Mouse (Mus musculus): ENCODE results near the gene Creg2. TPM values are rescaled to one million over a fixed set of nuclear protein-coding genes. Genes with fewer than 3 reads are reported as not detected.

Gene Creg2
- polyA plus RNA-seq, 1 experiment from 2014 or later: 0.65 TPM

DNA sequence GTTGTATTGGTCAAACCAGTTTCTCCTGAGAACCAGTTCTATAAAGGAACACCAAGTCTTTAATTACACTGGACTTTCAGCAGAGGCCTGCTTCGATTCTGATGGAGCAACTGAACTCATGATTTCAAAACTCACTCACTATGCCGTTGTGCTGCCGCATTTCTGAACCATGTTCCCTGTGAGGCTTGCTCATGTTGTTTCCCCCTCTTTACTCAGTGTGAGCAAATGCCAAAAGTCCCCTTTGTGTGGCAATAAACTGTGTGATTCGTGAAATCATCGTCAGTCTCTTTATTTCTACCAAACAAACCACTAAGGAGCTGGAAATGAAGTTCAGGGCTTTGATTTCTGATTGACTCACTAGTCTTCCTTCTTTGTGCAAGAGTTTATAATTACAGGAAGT, 72.8 kb downstream of the Creg2 start:
- no peak for DNase-seq (ENCODE audit: low spot score)

DNA sequence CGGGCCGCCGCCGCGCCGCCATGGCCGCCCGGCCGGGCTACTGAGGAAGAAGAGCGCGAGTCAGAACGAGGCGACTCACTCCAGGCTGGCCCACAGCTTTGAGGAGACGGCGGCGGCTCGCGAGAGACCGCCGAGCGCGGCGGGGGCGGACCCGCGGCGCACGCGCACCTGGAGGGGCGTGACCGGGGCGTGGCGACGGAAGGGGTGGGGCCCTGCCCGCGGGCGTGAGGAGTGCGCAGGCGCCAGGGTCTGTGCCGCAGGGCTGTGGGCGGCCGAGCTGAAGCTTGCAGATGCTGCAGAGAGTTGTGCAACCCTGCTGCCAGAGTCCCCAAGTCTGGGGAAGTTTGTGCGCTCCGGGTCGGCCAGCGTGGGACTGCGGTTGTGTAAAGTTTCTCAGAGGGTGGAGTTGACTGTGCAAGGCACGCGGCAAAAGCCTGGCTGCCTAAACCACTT, 74.0 kb downstream of the Creg2 start, which contains the start of gene Rnf149:
TSS of gene Rnf149 (minus strand) at position 153 of the 453 bp plus-strand sequence.
- Histone ChIP-seq H3K27me3 (replicated peaks; ENCODE audit: control insufficient read depth, insufficient read depth, low read length) (no peaks in the 10 kb centered on the region), H3K9me3 (replicated peaks; ENCODE audit: control insufficient read depth, low read length) (no peaks in the 10 kb centered on the region), H3K36me3 (ENCODE audit: control insufficient read depth, insufficient read depth, low read length) (no peaks in the 10 kb centered on the region), H3K4me1 (ENCODE audit: control insufficient read depth, insufficient read depth, low read length) (peaks cover 16% of the 10 kb centered on the region), H3K27ac (ENCODE audit: low read depth, low read length) (peak within 1 kb of the TSS; percentile 98), H3K9ac (ENCODE audit: low read length) (peak within 1 kb of the TSS; percentile 91), H3K4me3 (ENCODE audit: low read depth, low read length) (peak within 1 kb of the TSS; percentile 90), H3K4me2 (ENCODE audit: low read length) (peak within 1 kb of the TSS; percentile 73)
- ATAC-seq: peak; percentile 97
- under 1% methylated on average over 48 of the region's 49 CpGs for WGBS
- peak; percentile 94 for DNase-seq (ENCODE audit: low spot score)

More for the DNA sequence above, 72.8 kb downstream of the Creg2 start:
- Histone ChIP-seq H3K9ac (ENCODE audit: low read length) (no peak overlapping the region), H3K27me3 (replicated peaks; ENCODE audit: control insufficient read depth, insufficient read depth, low read length) (no peaks in the 10 kb centered on the region), H3K36me3 (ENCODE audit: control insufficient read depth, insufficient read depth, low read length) (no peaks in the 10 kb centered on the region), H3K4me2 (ENCODE audit: low read length) (no peak overlapping the region), H3K9me3 (replicated peaks; ENCODE audit: control insufficient read depth, low read length) (no peaks in the 10 kb centered on the region), H3K4me3 (ENCODE audit: low read depth, low read length) (no peak overlapping the region), H3K27ac (ENCODE audit: low read depth, low read length) (no peak overlapping the region), H3K4me1 (ENCODE audit: control insufficient read depth, insufficient read depth, low read length) (peaks cover 16% of the 10 kb centered on the region)
- WGBS: 84% methylated on average over 5 of the region's 5 CpGs
- no peak for ATAC-seq

DNA sequence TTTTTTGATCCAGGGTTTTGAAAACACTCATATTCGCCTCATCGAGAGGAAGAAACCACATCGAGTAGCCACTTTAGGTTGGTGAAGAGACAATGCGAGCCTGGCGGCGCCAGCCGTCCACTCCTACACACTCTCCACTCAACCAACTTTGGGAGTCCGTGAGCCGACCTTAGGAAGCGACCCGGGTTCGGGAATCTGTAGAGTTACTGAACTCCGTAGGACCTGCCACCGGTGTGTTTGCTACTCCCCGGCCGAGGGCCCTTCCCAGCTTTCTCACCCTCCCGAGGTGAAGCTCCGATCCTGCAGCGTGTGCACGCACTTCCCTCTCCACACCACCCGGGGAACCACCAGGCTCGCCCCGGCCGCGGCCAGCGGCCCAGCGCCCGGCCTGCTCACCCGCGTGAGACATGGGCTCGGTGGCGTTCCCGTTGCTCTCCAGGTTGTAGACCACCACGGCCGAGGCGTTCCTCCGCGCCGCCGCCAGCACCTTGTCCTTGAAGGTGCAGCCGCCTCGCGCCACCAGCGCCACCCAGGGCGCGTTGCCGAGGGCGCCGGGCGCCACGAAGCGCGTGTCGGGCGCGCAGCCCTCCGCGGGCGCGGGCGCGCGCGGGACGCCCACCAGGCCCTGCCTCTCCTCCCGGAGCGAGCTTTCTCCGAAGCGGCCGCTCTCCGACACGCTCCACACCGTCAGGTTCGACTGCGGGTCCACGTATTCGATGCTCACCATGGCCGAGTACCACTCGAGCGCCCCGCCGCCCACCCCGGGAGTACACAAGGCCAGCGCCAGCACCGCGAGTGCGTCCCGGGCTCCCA, 74.6 kb downstream of the Creg2 start:
- ATAC-seq (peak; percentile 85), DNase-seq (ENCODE audit: low spot score) (peak; percentile 64)
- peak overlapping the region; percentile 73 for H3K4me2 ChIP-seq (ENCODE audit: low read length)
- peak overlapping the region; percentile 98 for H3K27ac ChIP-seq (ENCODE audit: low read depth, low read length)
- H3K4me3 ChIP-seq (ENCODE audit: low read depth, low read length): peak overlapping the region; percentile 90
- H3K27me3 ChIP-seq (replicated peaks; ENCODE audit: control insufficient read depth, insufficient read depth, low read length): no peaks in the 10 kb centered on the region
- peak overlapping the region; percentile 91 for H3K9ac ChIP-seq (ENCODE audit: low read length)
- WGBS: under 1% methylated on average over 87 of the region's 88 CpGs
- H3K4me1 ChIP-seq (ENCODE audit: control insufficient read depth, insufficient read depth, low read length): peaks cover 16% of the 10 kb centered on the region
- H3K36me3 ChIP-seq (ENCODE audit: control insufficient read depth, insufficient read depth, low read length): no peaks in the 10 kb centered on the region
- no peaks in the 10 kb centered on the region for H3K9me3 ChIP-seq (replicated peaks; ENCODE audit: control insufficient read depth, low read length)

DNA sequence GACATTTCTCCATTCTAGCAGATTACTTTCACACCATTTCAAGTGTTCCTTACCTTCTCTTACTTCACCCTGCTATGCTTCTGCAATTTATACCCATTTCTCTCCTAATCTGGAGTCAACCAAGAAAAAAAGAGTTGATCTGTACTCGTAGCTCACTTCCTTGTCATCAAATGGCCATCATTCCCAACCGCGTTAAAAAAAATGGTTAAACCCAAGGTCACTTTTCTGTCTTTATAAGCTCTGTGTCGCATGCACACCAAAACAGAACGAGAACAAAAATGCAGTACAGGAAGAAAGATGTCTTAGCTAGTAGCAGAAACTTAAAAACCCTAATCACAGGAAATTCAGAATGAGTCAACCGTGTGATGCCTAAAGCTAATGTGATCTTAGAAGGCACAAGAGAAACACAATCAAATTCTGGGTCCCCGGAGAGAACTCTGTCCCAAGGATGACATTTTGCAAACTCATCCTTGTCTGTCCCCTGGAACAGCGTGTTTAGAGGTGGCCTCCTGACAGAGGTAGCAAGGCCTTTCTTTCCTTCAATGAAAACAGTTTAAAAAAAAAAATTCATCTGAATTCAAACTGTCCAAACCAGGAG, 75.4 kb downstream of the Creg2 start:
- no peaks in the 10 kb centered on the region for H3K36me3 ChIP-seq (ENCODE audit: control insufficient read depth, insufficient read depth, low read length)
- DNase-seq (ENCODE audit: low spot score): no peak

DNA sequence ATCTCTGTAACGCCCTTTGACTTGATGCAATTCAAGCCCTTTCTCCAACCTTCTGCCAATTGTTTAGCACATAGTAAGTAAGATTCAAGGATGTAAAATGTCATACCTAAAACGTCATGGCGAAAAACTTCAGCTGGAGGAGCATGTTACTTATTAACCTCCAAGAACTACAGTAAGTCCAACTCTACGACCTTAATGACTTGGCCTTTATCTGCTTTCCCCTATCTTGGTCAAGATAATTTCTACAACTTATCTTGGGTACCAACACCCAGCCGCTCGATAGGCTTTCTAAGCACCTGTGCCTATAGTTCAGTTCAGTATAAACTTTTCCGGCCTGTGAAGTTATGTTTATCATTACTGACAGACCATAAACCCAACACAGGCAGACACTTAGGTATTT, 77.4 kb downstream of the Creg2 start:
- Histone ChIP-seq H3K4me2 (ENCODE audit: low read length) (no peak overlapping the region), H3K4me1 (ENCODE audit: control insufficient read depth, insufficient read depth, low read length) (peaks cover 16% of the 10 kb centered on the region), H3K36me3 (ENCODE audit: control insufficient read depth, insufficient read depth, low read length) (no peaks in the 10 kb centered on the region), H3K27me3 (replicated peaks; ENCODE audit: control insufficient read depth, insufficient read depth, low read length) (no peaks in the 10 kb centered on the region), H3K9ac (ENCODE audit: low read length) (no peak overlapping the region), H3K9me3 (replicated peaks; ENCODE audit: control insufficient read depth, low read length) (no peaks in the 10 kb centered on the region), H3K27ac (ENCODE audit: low read depth, low read length) (no peak overlapping the region), H3K4me3 (ENCODE audit: low read depth, low read length) (no peak overlapping the region)
- no peak for ATAC-seq
- DNase-seq (ENCODE audit: low spot score): no peak
- WGBS: 93% methylated on average over 7 of the region's 7 CpGs

More for the DNA sequence above, 75.4 kb downstream of the Creg2 start:
- Histone ChIP-seq H3K27ac (ENCODE audit: low read depth, low read length) (0 out of 2 replicates have a peak overlapping the region, but pooled peaks have one; percentile 98), H3K9ac (ENCODE audit: low read length) (peak overlapping the region; percentile 91), H3K4me2 (ENCODE audit: low read length) (peak overlapping the region; percentile 73), H3K27me3 (replicated peaks; ENCODE audit: control insufficient read depth, insufficient read depth, low read length) (no peaks in the 10 kb centered on the region), H3K9me3 (replicated peaks; ENCODE audit: control insufficient read depth, low read length) (no peaks in the 10 kb centered on the region), H3K4me1 (ENCODE audit: control insufficient read depth, insufficient read depth, low read length) (peaks cover 16% of the 10 kb centered on the region), H3K4me3 (ENCODE audit: low read depth, low read length) (peak overlapping the region; percentile 90)
- ATAC-seq: no peak
- 16% methylated on average over 8 of the region's 8 CpGs for WGBS

DNA sequence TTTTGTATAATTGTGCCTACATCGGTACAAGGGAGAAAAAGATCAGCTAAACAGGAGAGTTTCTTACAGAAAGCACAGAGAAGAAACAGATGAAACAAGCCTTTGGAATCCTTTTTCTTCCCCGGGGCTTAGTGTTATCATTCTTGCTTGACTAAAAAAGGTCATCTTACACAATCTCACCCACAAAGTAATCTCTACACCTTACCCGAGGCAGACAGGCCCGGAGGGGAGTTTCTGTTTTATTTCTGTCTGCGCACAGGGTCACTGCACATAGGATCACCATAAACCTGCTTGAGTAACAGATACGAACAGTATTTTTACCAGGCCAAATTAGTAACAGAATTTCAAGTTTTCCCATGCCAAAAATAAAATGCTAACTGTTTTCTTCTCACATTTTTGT, 79.6 kb downstream of the Creg2 start:
- 78% methylated on average over 6 of the region's 6 CpGs for WGBS
- no peak for ATAC-seq
- DNase-seq (ENCODE audit: low spot score): no peak

More for the DNA sequence above, 79.6 kb downstream of the Creg2 start:
- Histone ChIP-seq H3K9ac (ENCODE audit: low read length) (no peak overlapping the region), H3K4me3 (ENCODE audit: low read depth, low read length) (no peak overlapping the region), H3K27me3 (replicated peaks; ENCODE audit: control insufficient read depth, insufficient read depth, low read length) (no peaks in the 10 kb centered on the region), H3K4me2 (ENCODE audit: low read length) (no peak overlapping the region), H3K4me1 (ENCODE audit: control insufficient read depth, insufficient read depth, low read length) (peaks cover 12% of the 10 kb centered on the region), H3K36me3 (ENCODE audit: control insufficient read depth, insufficient read depth, low read length) (no peaks in the 10 kb centered on the region), H3K9me3 (replicated peaks; ENCODE audit: control insufficient read depth, low read length) (no peaks in the 10 kb centered on the region), H3K27ac (ENCODE audit: low read depth, low read length) (no peak overlapping the region)

Other genes starting within 250 kb of the Creg2 start
- 4.7 and 7.3 TPM in 2 replicates for gene Tbc1d8, start 172.7 kb downstream of the Creg2 start, polyA plus RNA-seq (2014; fragmentation: Nextera tagmentation; extraction: Ambion mirVana)
- gene Cnot11, start 116.5 kb downstream of the Creg2 start, polyA plus RNA-seq (2014; fragmentation: Nextera tagmentation; extraction: Ambion mirVana): 19.7 and 19.8 TPM in 2 replicates
- gene Rnf149, start 74.1 kb downstream of the Creg2 start, polyA plus RNA-seq (2014; fragmentation: Nextera tagmentation; extraction: Ambion mirVana): 12.2 and 16.7 TPM in 2 replicates
- 0.19 and 0.32 TPM in 2 replicates for gene Rfx8, start 69.5 kb upstream of the Creg2 start, polyA plus RNA-seq (2014; fragmentation: Nextera tagmentation; extraction: Ambion mirVana)
- not detected in 2 replicates for gene Gm3646, start 153.9 kb upstream of the Creg2 start, polyA plus RNA-seq (2014; fragmentation: Nextera tagmentation; extraction: Ambion mirVana)
- 29.2 and 36.2 TPM in 2 replicates for gene Map4k4, start 249.4 kb upstream of the Creg2 start, polyA plus RNA-seq (2014; fragmentation: Nextera tagmentation; extraction: Ambion mirVana)